Mouse (Mus musculus) liver, embryonic 14.5 days (tissue): ENCODE measurements around the gene Nat8.

Source experiments
- CTCF ChIP-seq: IDR thresholded peaks from 2 replicates; pipeline ENCODE4 v1.5.1; 2016; ENCODE audit warnings: antibody characterized with exemption, low read depth, control low read depth
- EP300 ChIP-seq: IDR thresholded peaks from 2 replicates; pipeline ENCODE4 v1.6.1; 2016; ENCODE audit warnings: antibody characterized with exemption, low read depth

- TF ChIP-seq CTCF (no peak), EP300 (no peak)
Measured at GRCm38 (mm10) chr6:85813339-85813738, 18.5 kb downstream of the Nat8 start.
